In genomic region chr17:34238706-34239105, GRCm38 (mm10) we compare ENCODE assay signal across 8 mouse cellular contexts. TPM values are rescaled to one million over a fixed set of nuclear protein-coding genes. Genes with fewer than 3 reads are reported as not detected.
DNase-seq lines count a peak whose midpoint lies in the region; ATAC-seq and TF ChIP-seq lines count a peak whose summit lies in the region.

TSS of gene H2-Ob (plus strand) at chr17:34238903.

- no peaks in the 10 kb centered on the region for H3K36me3 ChIP-seq in forebrain, postnatal 0 days (ENCODE audit: insufficient read depth)
- H3K36me3 ChIP-seq in forebrain, embryonic 12.5 days (replicated peaks): no peaks in the 10 kb centered on the region
- H3K36me3 ChIP-seq in midbrain, embryonic 16.5 days (ENCODE audit: control insufficient read depth, insufficient read depth, low read length): no peaks in the 10 kb centered on the region
- no peaks in the 10 kb centered on the region for H3K36me3 ChIP-seq in midbrain, embryonic 10.5 days
- H3K36me3 ChIP-seq in lung, embryonic 15.5 days: no peaks in the 10 kb centered on the region

- H3K4me2 ChIP-seq in forebrain, postnatal 0 days (ENCODE audit: low read depth): no peak within 1 kb of the TSS
- H3K4me2 ChIP-seq in forebrain, embryonic 12.5 days: no peak within 1 kb of the TSS
- no peak within 1 kb of the TSS for H3K4me2 ChIP-seq in midbrain, embryonic 16.5 days (ENCODE audit: low read length)
- peak within 1 kb of the TSS; percentile 34; the same call in 1 of the 2 replicates for H3K4me2 ChIP-seq in lung, embryonic 15.5 days

- no peaks in the 10 kb centered on the region for H3K27me3 ChIP-seq in forebrain, postnatal 0 days (ENCODE audit: insufficient read depth, low read length)
- 0 out of 2 replicates have a peak, but pooled peaks cover under 1% of the 10 kb centered on the region for H3K27me3 ChIP-seq in forebrain, embryonic 12.5 days
- no peaks in the 10 kb centered on the region for H3K27me3 ChIP-seq in midbrain, embryonic 16.5 days (ENCODE audit: control insufficient read depth, insufficient read depth, low read depth, low read length)
- H3K27me3 ChIP-seq in midbrain, embryonic 10.5 days (ENCODE audit: low read depth, poor library complexity, severe bottlenecking): no peaks in the 10 kb centered on the region
- no peaks in the 10 kb centered on the region for H3K27me3 ChIP-seq in lung, embryonic 15.5 days

- no peak within 1 kb of the TSS for H3K9ac ChIP-seq in forebrain, postnatal 0 days
- no peak within 1 kb of the TSS for H3K9ac ChIP-seq in forebrain, embryonic 12.5 days
- H3K9ac ChIP-seq in midbrain, embryonic 16.5 days (ENCODE audit: low read depth, low read length): no peak within 1 kb of the TSS
- H3K9ac ChIP-seq in lung, embryonic 15.5 days: no peak within 1 kb of the TSS

- DNase-seq in forebrain, postnatal 0 days: peak; percentile 78
- no peak for DNase-seq in midbrain, embryonic 10.5 days (ENCODE audit: low spot score)
- DNase-seq in thymus, postnatal 0 days (ENCODE audit: low spot score): peak; percentile 84
- no peak for DNase-seq in frontal cortex, postnatal 14 days (ENCODE audit: low spot score in 2 of 2)

- no peak within 1 kb of the TSS for H3K4me3 ChIP-seq in forebrain, postnatal 0 days (ENCODE audit: low read depth, low read length)
- H3K4me3 ChIP-seq in forebrain, embryonic 12.5 days (replicated peaks): no peak within 1 kb of the TSS
- no peak within 1 kb of the TSS for H3K4me3 ChIP-seq in midbrain, embryonic 16.5 days (ENCODE audit: low read depth, low read length)
- H3K4me3 ChIP-seq in midbrain, embryonic 10.5 days: no peak within 1 kb of the TSS
- H3K4me3 ChIP-seq in lung, embryonic 15.5 days: no peak within 1 kb of the TSS

- ATAC-seq in forebrain, postnatal 0 days: peak; percentile 85
- no peak for ATAC-seq in forebrain, embryonic 12.5 days (ENCODE audit: low FRiP score)
- ATAC-seq in midbrain, embryonic 16.5 days: peak; percentile 64; the same call in 1 of the 2 replicates
- no peak for ATAC-seq in erythroid progenitor cell, adult 5-6 weeks (replicated peaks; ENCODE audit: low FRiP score, poor library complexity, severe bottlenecking)
- ATAC-seq in lung, embryonic 15.5 days (ENCODE audit: borderline replicate concordance, extremely low read depth, low FRiP score, low TSS enrichment): no peak

- no peak for TF ChIP-seq CTCF in forebrain, postnatal 0 days (IDR thresholded peaks at IDR 0.05; ENCODE audit: low read depth)

- no peaks in the 10 kb centered on the region for H3K4me1 ChIP-seq in forebrain, postnatal 0 days (ENCODE audit: insufficient read depth)
- no peaks in the 10 kb centered on the region for H3K4me1 ChIP-seq in forebrain, embryonic 12.5 days
- no peaks in the 10 kb centered on the region for H3K4me1 ChIP-seq in midbrain, embryonic 16.5 days (ENCODE audit: control insufficient read depth, insufficient read depth, low read length)
- no peaks in the 10 kb centered on the region for H3K4me1 ChIP-seq in midbrain, embryonic 10.5 days
- no peaks in the 10 kb centered on the region for H3K4me1 ChIP-seq in lung, embryonic 15.5 days

- H3K27ac ChIP-seq in forebrain, postnatal 0 days (ENCODE audit: low read depth, low read length): no peak within 1 kb of the TSS
- H3K27ac ChIP-seq in forebrain, embryonic 12.5 days: no peak within 1 kb of the TSS
- no peak within 1 kb of the TSS for H3K27ac ChIP-seq in midbrain, embryonic 16.5 days (ENCODE audit: low read length)
- no peak within 1 kb of the TSS for H3K27ac ChIP-seq in midbrain, embryonic 10.5 days (replicated peaks)
- peak within 1 kb of the TSS; percentile 59 for H3K27ac ChIP-seq in lung, embryonic 15.5 days

- no peaks in the 10 kb centered on the region for H3K9me3 ChIP-seq in forebrain, postnatal 0 days (ENCODE audit: low read length)
- H3K9me3 ChIP-seq in forebrain, embryonic 12.5 days: no peaks in the 10 kb centered on the region
- no peaks in the 10 kb centered on the region; the same call in 1 of the 2 replicates for H3K9me3 ChIP-seq in midbrain, embryonic 16.5 days (replicated peaks; ENCODE audit: control insufficient read depth, low read length, poor library complexity, severe bottlenecking)
- peaks cover 6% of the 10 kb centered on the region for H3K9me3 ChIP-seq in midbrain, embryonic 10.5 days (replicated peaks)
- no peaks in the 10 kb centered on the region for H3K9me3 ChIP-seq in lung, embryonic 15.5 days

- WGBS in forebrain, postnatal 0 days: 71% methylated on average over 3 of the region's 3 CpGs
- WGBS in forebrain, embryonic 12.5 days: 62% methylated on average over 3 of the region's 3 CpGs
- WGBS in midbrain, embryonic 16.5 days: 68% methylated on average over 3 of the region's 3 CpGs
- 64% methylated on average over 3 of the region's 3 CpGs for WGBS in midbrain, embryonic 10.5 days
- 62% methylated on average over 3 of the region's 3 CpGs for WGBS in lung, embryonic 15.5 days

RNA-seq across cellular contexts. Expression of gene H2-Ob, which starts in this region (rescaled TPM):
- 0.10 TPM in 1 of 2 replicates, not detected in the other for total RNA-seq in forebrain, postnatal 0 days (2014; rRNA removed)
- polyA plus RNA-seq in forebrain, postnatal 0 days (2015; fragmentation: Nextera tagmentation; extraction: Ambion mirVana): 0.33 and 0.36 TPM in 2 replicates
- not detected in 2 replicates for polyA plus RNA-seq in forebrain, embryonic 12.5 days (2016; fragmentation: Nextera tagmentation; extraction: Ambion mirVana)
- polyA plus RNA-seq in midbrain, embryonic 16.5 days (2015; fragmentation: Nextera tagmentation; extraction: Ambion mirVana): 0.40 TPM in 1 of 2 replicates, not detected in the other
- polyA plus RNA-seq in midbrain, embryonic 10.5 days (2016; fragmentation: Nextera tagmentation; extraction: Ambion mirVana): not detected in 2 replicates
- total RNA-seq in erythroid progenitor cell, adult 5-6 weeks (2015; ENCODE audit: low replicate concordance): 10.1 and 21.4 TPM in 2 replicates
- total RNA-seq in erythroid progenitor cell, adult 5-6 weeks (2017; ENCODE audit: low replicate concordance): 8.0 and 14.1 TPM in 2 replicates
- 0.09 and 0.14 TPM in 2 replicates for polyA plus RNA-seq in lung, embryonic 15.5 days (2015; fragmentation: Nextera tagmentation; extraction: Ambion mirVana)
- 2.6 and 2.8 TPM in 2 replicates for polyA plus RNA-seq in thymus, postnatal 0 days (2015; fragmentation: Nextera tagmentation; extraction: Ambion mirVana)

Comparison
In these comparisons a context has a peak if more than half of its experiments do, and no peak if none do; other contexts are left out.
1. Peak in DNase-seq and ATAC-seq in forebrain, postnatal 0 days; RNA of the gene not detected or under 1 TPM.
2. Peak in ATAC-seq in midbrain, embryonic 16.5 days; RNA of the gene not detected or under 1 TPM.